Mouse (Mus musculus) ES-E14 (cell line): Measurements from ENCODE around the gene Klk1b3. TPM values are rescaled to one million over a fixed set of nuclear protein-coding genes. Genes with fewer than 3 reads are reported as not detected.
"Not testable (repeated sequence)": the region's sequence is repeated elsewhere in the genome, so short reads cannot be mapped to it uniquely, and the experiment has no call there.

Experiments
- DNase-seq: peaks from one replicate; pipeline ENCODE4 v3.0.0-alpha.2; 2013; ENCODE audit warnings: low read depth, low spot score
- H3K27ac ChIP-seq: 2 replicates; pipeline ENCODE4 v1.5.1; 2012; ENCODE audit warnings: low read depth, mild to moderate bottlenecking, low read length, moderate library complexity, mixed read lengths; ENCODE audit not compliant: poor library complexity, insufficient read depth, severe bottlenecking
- H3K36me3 ChIP-seq: 2 replicates; pipeline ENCODE4 v1.6.1; 2012; ENCODE audit warnings: mild to moderate bottlenecking, low read length, moderate library complexity, mixed read lengths; ENCODE audit not compliant: control insufficient read depth, poor library complexity, insufficient read depth, severe bottlenecking
- H3K4me1 ChIP-seq, 2 experiments: fragments of 150-350 bp in 1 of 2; sonication (generic) in 1 of 2; 2 replicates each; pipeline ENCODE4 v1.6.1; 2012; ENCODE audit warnings: low read length in 2 of 2, mild to moderate bottlenecking in 1 of 2, mixed read lengths in 1 of 2; ENCODE audit not compliant: control insufficient read depth in 2 of 2, insufficient read depth in 2 of 2, poor library complexity in 1 of 2
- H3K4me3 ChIP-seq, 2 experiments: fragments of 150-350 bp in 1 of 2; sonication (generic) in 1 of 2; 2 replicates each; pipeline ENCODE4 v1.5.1; 2012; ENCODE audit warnings: low read length in 2 of 2, low read depth in 1 of 2, mild to moderate bottlenecking in 1 of 2, mixed read lengths in 1 of 2; ENCODE audit not compliant: insufficient read depth in 1 of 2, poor library complexity in 1 of 2, severe bottlenecking in 1 of 2
- H3K9ac ChIP-seq: 2 replicates; pipeline ENCODE4 v1.6.1; 2012; ENCODE audit warnings: low read depth, mild to moderate bottlenecking, low read length, mixed read lengths; ENCODE audit not compliant: poor library complexity, insufficient read depth, severe bottlenecking
- H3K9me3 ChIP-seq: fragments of 150-350 bp; sonication (generic); 2 replicates; pipeline ENCODE4 v1.6.1; 2012; ENCODE audit warnings: low read depth, mild to moderate bottlenecking, low read length; ENCODE audit not compliant: control insufficient read depth, insufficient read depth
- CHD2 ChIP-seq: IDR thresholded peaks from 2 replicates; pipeline ENCODE4 v1.6.1; 2014; ENCODE audit warnings: mild to moderate bottlenecking, low read depth, low read length, inconsistent platforms
- HCFC1 ChIP-seq: IDR thresholded peaks from 2 replicates; pipeline ENCODE4 v1.6.1; 2012; ENCODE audit warnings: low read length, inconsistent platforms, borderline replicate concordance; ENCODE audit not compliant: insufficient read depth
- MAFK ChIP-seq: IDR thresholded peaks from 2 replicates; pipeline ENCODE4 v1.6.1; 2014; ENCODE audit warnings: mild to moderate bottlenecking, low read depth, low read length, inconsistent platforms; ENCODE audit not compliant: insufficient read depth
- ZC3H11A ChIP-seq: IDR thresholded peaks from 2 replicates; pipeline ENCODE4 v1.6.1; 2012; ENCODE audit warnings: low read depth, mild to moderate bottlenecking, inconsistent platforms, low read length, borderline replicate concordance
- ZNF384 ChIP-seq: IDR thresholded peaks from 2 replicates; pipeline ENCODE4 v1.6.1; 2012; ENCODE audit warnings: low read depth, low read length, inconsistent platforms
- in situ Hi-C, 2 experiments: fragments of 600-800 bp; cut with MboI; formaldehyde crosslinking; loops; one replicate each; pipeline ENCODE4 v1.15.1; 2025; ENCODE audit warnings: low sequenced_read_pairs in 2 of 2, inconsistent platforms in 1 of 2; ENCODE audit not compliant: unreplicated experiment in 2 of 2
- total RNA-seq: library from RNA; depleted of rRNA; stranded (reverse); fragments of 300-350 nt; gene quantifications from 2 replicates; pipeline ENCODE4 v1.2.3, GENCODE M21; 2012; rRNA removed

The Klk1b3 gene
- 0.40 TPM in 1 of 2 replicates, not detected in the other for total RNA-seq

- H3K36me3 ChIP-seq, result no peaks in the 10 kb centered on the region
- no peak for DNase-seq
- in situ Hi-C loops, result no loop called here
- TF ChIP-seq MAFK (no peak), ZNF384 (no peak), ZC3H11A (no peak), CHD2 (no peak), HCFC1 (no peak)
- H3K27ac ChIP-seq, result no peak within 1 kb of the TSS
- H3K9me3 ChIP-seq, result no peaks in the 10 kb centered on the region
- no peak within 1 kb of the TSS for H3K9ac ChIP-seq
- no peak within 1 kb of the TSS for H3K4me3 ChIP-seq
- H3K4me1 ChIP-seq, result no peaks in the 10 kb centered on the region; a peak in 1 of 4 replicates
Measured at GRCm38 (mm10) chr7:44197891-44198290, at the start of gene Klk1b3. Gene Klk1b3 (plus strand): TSS chr7:44198191.

GRCm38 (mm10) chr7:44179299-44180045, 18.5 kb upstream of the Klk1b3 start:
- in situ Hi-C loops, result no loop called here
- no peaks in the 10 kb centered on the region for H3K36me3 ChIP-seq
- no peaks in the 10 kb centered on the region; the same call in 1 of the 2 replicates for H3K9me3 ChIP-seq
- H3K9ac ChIP-seq, result no peak overlapping the region
- H3K4me1 ChIP-seq, result no peaks in the 10 kb centered on the region
- DNase-seq, result no peak
- no peak overlapping the region for H3K27ac ChIP-seq
- no peak overlapping the region for H3K4me3 ChIP-seq
- TF ChIP-seq CHD2, result no peak
- no peak for TF ChIP-seq ZNF384
- TF ChIP-seq MAFK, result no peak
- TF ChIP-seq HCFC1, result no peak
- TF ChIP-seq ZC3H11A, result no peak

GRCm38 (mm10) chr7:44186516-44186915, 11.5 kb upstream of the Klk1b3 start:
- H3K36me3 ChIP-seq, H3K4me1 ChIP-seq, H3K9me3 ChIP-seq, H3K27ac ChIP-seq, in situ Hi-C loops, H3K4me3 ChIP-seq, DNase-seq, H3K9ac ChIP-seq: not testable (repeated sequence)

GRCm38 (mm10) chr7:44187936-44188335, 10.1 kb upstream of the Klk1b3 start, which contains the start of gene Klk1b24:
Gene Klk1b24 (plus strand): TSS chr7:44188236.
- H3K4me1 ChIP-seq, in situ Hi-C loops, DNase-seq, H3K27ac ChIP-seq, H3K9ac ChIP-seq, H3K9me3 ChIP-seq, H3K36me3 ChIP-seq, H3K4me3 ChIP-seq: not testable (repeated sequence)

GRCm38 (mm10) chr7:44193466-44193865, 4.5 kb upstream of the Klk1b3 start:
- H3K9me3 ChIP-seq, H3K4me1 ChIP-seq, H3K9ac ChIP-seq, H3K36me3 ChIP-seq, DNase-seq, H3K27ac ChIP-seq, H3K4me3 ChIP-seq, in situ Hi-C loops: not testable (repeated sequence)

GRCm38 (mm10) chr7:44207135-44207534, 9.1 kb downstream of the Klk1b3 start, which contains the start of gene Klk1b4:
Gene Klk1b4 (plus strand): TSS chr7:44207435.
- H3K36me3 ChIP-seq, H3K4me3 ChIP-seq, H3K27ac ChIP-seq, H3K4me1 ChIP-seq, H3K9ac ChIP-seq, H3K9me3 ChIP-seq, DNase-seq: not testable (repeated sequence)
- in situ Hi-C loops, result loop anchor here in 1 of 2 experiments (5.0 to 25.0 kb wide), 2 partner anchors 50 to 245 kb away; partner anchors contain the start of genes Acp4, Klk1b1 and Klk1b8
